Mouse (Mus musculus): Measurements from ENCODE around the gene B3gnt9. TPM values are rescaled to one million over a fixed set of nuclear protein-coding genes. Genes with fewer than 3 reads are reported as not detected.

B3gnt9 gene
- total RNA-seq (2023) = under 1 TPM; 0.69 to 0.84 TPM

GRCm38 (mm10) chr8:105254966-105255350 lies at the start of gene B3gnt9:
Gene B3gnt9, minus strand, starts transcription at chr8:105255153.

GRCm38 (mm10) chr8:105297511-105298192 lies 42.7 kb upstream of the B3gnt9 start, which contains the start of gene E2f4:
Gene E2f4, plus strand, starts transcription at chr8:105297663.

GRCm38 (mm10) chr8:105295895-105296573 lies 41.1 kb upstream of the B3gnt9 start, which contains the start of gene Exoc3l:
Gene Exoc3l, minus strand, starts transcription at chr8:105296101.

GRCm38 (mm10) chr8:105289805-105290460 lies 35.0 kb upstream of the B3gnt9 start, which contains the start of gene 4931428F04Rik:
Gene 4931428F04Rik, minus strand, starts transcription at chr8:105289864.

GRCm38 (mm10) chr8:105275840-105276239 lies 20.9 kb upstream of the B3gnt9 start, which contains the start of gene Nol3:
Gene Nol3, plus strand, starts transcription at chr8:105276140.

GRCm38 (mm10) chr8:105269461-105269947 lies 14.6 kb upstream of the B3gnt9 start, which contains the start of gene Hsf4:
Gene Hsf4, plus strand, starts transcription at chr8:105269801.

GRCm38 (mm10) chr8:105264024-105264982 lies 9.3 kb upstream of the B3gnt9 start, which contains the start of the genes Tradd and Fbxl8:
Gene Tradd, minus strand, starts transcription at chr8:105264609.
Gene Fbxl8, plus strand, starts transcription at chr8:105264648.

GRCm38 (mm10) chr8:105224413-105225271 lies 30.3 kb downstream of the B3gnt9 start, which contains the start of gene D230025D16Rik:
Gene D230025D16Rik, plus strand, starts transcription at chr8:105225145.

Other genes starting within 250 kb of the B3gnt9 start
- gene Ces3a, start 206.6 kb downstream of the B3gnt9 start, total RNA-seq (2023) = not detected
- not detected for gene Ces3b, start 171.4 kb downstream of the B3gnt9 start, total RNA-seq (2023)
- gene Ces4a, start 123.4 kb downstream of the B3gnt9 start, total RNA-seq (2023) = not detected
- gene Cbfb, start 84.5 kb downstream of the B3gnt9 start, total RNA-seq (2023) = 10 to 100 TPM; 75.2 to 82.3 TPM
- gene D230025D16Rik, start 30.0 kb downstream of the B3gnt9 start, total RNA-seq (2023) = 10 to 100 TPM; 35.5 to 39.9 TPM
- gene Tradd, start 9.5 kb upstream of the B3gnt9 start, total RNA-seq (2023) = 10 to 100 TPM; 15.9 to 22.2 TPM
- 1 to 10 TPM; 4.8 to 4.9 TPM for gene Fbxl8, start 9.5 kb upstream of the B3gnt9 start, total RNA-seq (2023)
- gene Hsf4, start 14.6 kb upstream of the B3gnt9 start, total RNA-seq (2023) = not detected
- not detected for gene Nol3, start 21.0 kb upstream of the B3gnt9 start, total RNA-seq (2023)
- gene 4931428F04Rik, start 34.7 kb upstream of the B3gnt9 start, total RNA-seq (2023) = 1 to 10 TPM in 1 of 2 experiments, under 1 TPM in 1; 0.78 to 1.1 TPM
- 1 to 10 TPM in 1 of 2 experiments, under 1 TPM in 1; 0.89 to 1.4 TPM for gene Exoc3l, start 40.9 kb upstream of the B3gnt9 start, total RNA-seq (2023)
- gene E2f4, start 42.5 kb upstream of the B3gnt9 start, total RNA-seq (2023) = 10 to 100 TPM; 55.7 to 57.8 TPM
- gene Elmo3, start 50.4 kb upstream of the B3gnt9 start, total RNA-seq (2023) = 1 to 10 TPM in 1 of 2 experiments, under 1 TPM in 1; 0.84 to 1.1 TPM
- gene Lrrc29, start 71.1 kb upstream of the B3gnt9 start, total RNA-seq (2023) = 1 to 10 TPM; 6.0 to 6.4 TPM
- 10 to 100 TPM; 27.4 to 27.9 TPM for gene Tmem208, start 71.2 kb upstream of the B3gnt9 start, total RNA-seq (2023)
- gene Fhod1, start 92.8 kb upstream of the B3gnt9 start, total RNA-seq (2023) = 10 to 100 TPM; 31.8 to 40.1 TPM
- gene Slc9a5, start 93.7 kb upstream of the B3gnt9 start, total RNA-seq (2023) = 1 to 10 TPM; 1.1 to 1.5 TPM
- under 1 TPM in 1 of 2 experiments, not detected in 1; 0.13 TPM for gene Plekhg4, start 118.1 kb upstream of the B3gnt9 start, total RNA-seq (2023)
- gene Kctd19, start 158.3 kb upstream of the B3gnt9 start, total RNA-seq (2023) = not detected
- not detected for gene Lrrc36, start 158.4 kb upstream of the B3gnt9 start, total RNA-seq (2023)
- gene Tppp3, start 216.4 kb upstream of the B3gnt9 start, total RNA-seq (2023) = 10 to 100 TPM; 10.9 to 18.1 TPM
- 1 to 10 TPM; 1.8 TPM for gene Zdhhc1, start 241.7 kb upstream of the B3gnt9 start, total RNA-seq (2023)